Mouse (Mus musculus) ES-Bruce4 (cell line): ENCODE results near the gene Aldh1a2.

ENCODE experiments used
- CTCF ChIP-seq: IDR thresholded peaks from one replicate; pipeline ENCODE4 v1.8.1; 2011; ENCODE audit warnings: low read depth, low read length
- POLR2A ChIP-seq: IDR thresholded peaks from one replicate; pipeline ENCODE4 v1.8.1; 2011; ENCODE audit warnings: low read length; ENCODE audit not compliant: insufficient read depth

DNA sequence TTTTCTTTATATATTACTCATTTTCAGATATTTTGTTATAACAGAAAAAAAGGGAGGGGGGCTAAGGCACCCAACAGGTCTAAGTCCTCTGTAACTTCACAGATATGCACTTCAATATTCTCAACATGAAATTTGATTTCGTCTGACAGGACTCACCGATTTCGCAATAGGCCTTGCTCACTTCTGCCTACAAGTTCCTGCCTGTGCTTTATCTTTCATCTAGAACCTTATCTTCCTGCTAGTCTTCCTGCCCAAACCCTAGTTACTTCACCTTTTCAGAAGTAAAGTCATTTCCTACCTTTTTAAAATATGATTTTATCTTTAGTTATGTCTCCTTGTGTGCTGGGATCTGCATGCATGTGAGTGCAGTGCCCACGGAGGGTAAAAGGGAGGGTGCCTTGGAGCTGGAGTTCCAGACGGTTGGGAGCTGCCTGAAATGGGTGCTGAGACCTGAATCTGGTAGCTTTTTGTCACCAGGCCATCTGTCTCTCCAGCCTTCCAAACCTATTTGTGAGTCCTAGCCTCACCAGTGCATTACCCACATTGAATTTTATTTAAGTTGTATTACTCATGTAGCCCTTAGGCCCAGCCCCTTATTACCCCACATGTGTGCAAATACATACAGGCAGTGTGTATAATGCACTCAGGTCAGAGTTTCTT, 41.1 kb upstream of the Aldh1a2 start:
- TF ChIP-seq POLR2A (no peak), CTCF (no peak)
